Mouse (Mus musculus) frontal cortex, postnatal 36 days (tissue): ENCODE measurements around the gene Tti1.

Experiments
- DNase-seq, 2 experiments: peaks; one replicate each; pipeline ENCODE4 v3.0.0; 2022; ENCODE audit warnings: low spot score in 2 of 2

Tti1 gene

GRCm38 (mm10) chr2:157974604-157975501 is 53.4 kb downstream of the Tti1 start:
- DNase-seq, result no peak

GRCm38 (mm10) chr2:157970669-157971068 is 57.6 kb downstream of the Tti1 start:
- DNase-seq, result no peak

GRCm38 (mm10) chr2:157970124-157970523 is 58.1 kb downstream of the Tti1 start:
- no peak for DNase-seq

GRCm38 (mm10) chr2:157967856-157968255 is 60.4 kb downstream of the Tti1 start:
- no peak for DNase-seq

- DNase-seq, result no peak
Measured at GRCm38 (mm10) chr2:157957707-157958108, 70.5 kb downstream of the Tti1 start.

- peak; percentile 22 to 30 for DNase-seq
Measured at GRCm38 (mm10) chr2:157953978-157954377, 74.3 kb downstream of the Tti1 start.

GRCm38 (mm10) chr2:157944156-157944893 is 83.9 kb downstream of the Tti1 start:
- no peak for DNase-seq

- DNase-seq, result peak; percentile 88 to 92
Measured at GRCm38 (mm10) chr2:157943514-157944155, 84.6 kb downstream of the Tti1 start.

- no peak for DNase-seq
Measured at GRCm38 (mm10) chr2:157940586-157941185, 87.5 kb downstream of the Tti1 start.

- no peak for DNase-seq
Measured at GRCm38 (mm10) chr2:157936676-157937075, 91.6 kb downstream of the Tti1 start.

- no peak for DNase-seq
Measured at GRCm38 (mm10) chr2:157935444-157936171, 92.6 kb downstream of the Tti1 start.

GRCm38 (mm10) chr2:157932655-157933054 is 95.6 kb downstream of the Tti1 start:
- DNase-seq, result no peak
